Mouse (Mus musculus): Measurements from ENCODE around the gene Ppp1cc.
"Not testable (repeated sequence)": the region's sequence is repeated elsewhere in the genome, so short reads cannot be mapped to it uniquely, and the experiment has no call there.

Gene Ppp1cc

GRCm38 (mm10) chr5:122165233-122165915 lies 7.3 kb downstream of the Ppp1cc start:
- peak; percentile 36 for DNase-seq (ENCODE audit: low spot score)

DNA sequence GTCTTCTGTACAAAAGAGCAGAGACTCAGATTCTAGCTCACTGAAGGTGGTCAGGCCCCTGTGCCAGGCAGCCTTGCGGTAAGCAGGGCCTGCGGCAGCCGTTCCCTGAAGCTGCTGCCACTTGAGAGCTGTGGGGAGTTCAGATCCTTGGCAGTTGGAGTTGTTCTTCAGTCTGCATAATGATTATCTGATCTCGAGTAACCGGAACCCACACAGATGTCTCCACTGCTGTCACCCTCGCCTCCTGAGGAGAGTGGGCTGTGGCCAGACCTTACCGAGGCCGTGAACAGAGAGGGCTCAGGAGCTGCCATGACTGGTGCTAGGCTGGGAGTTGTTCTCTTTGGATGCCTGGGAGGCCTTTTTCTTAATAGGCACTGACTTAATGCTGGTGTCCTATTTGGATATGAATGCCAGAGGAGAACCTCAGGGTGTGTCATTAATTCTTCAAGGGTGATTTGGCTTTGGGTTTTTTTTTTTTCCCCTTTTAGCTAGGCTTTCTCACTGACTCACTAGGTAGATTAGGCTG lies 8.6 kb downstream of the Ppp1cc start:
- DNase-seq (ENCODE audit: low spot score): no peak

GRCm38 (mm10) chr5:122168344-122169069 lies 10.4 kb downstream of the Ppp1cc start:
- DNase-seq (ENCODE audit: low spot score): no peak

DNA sequence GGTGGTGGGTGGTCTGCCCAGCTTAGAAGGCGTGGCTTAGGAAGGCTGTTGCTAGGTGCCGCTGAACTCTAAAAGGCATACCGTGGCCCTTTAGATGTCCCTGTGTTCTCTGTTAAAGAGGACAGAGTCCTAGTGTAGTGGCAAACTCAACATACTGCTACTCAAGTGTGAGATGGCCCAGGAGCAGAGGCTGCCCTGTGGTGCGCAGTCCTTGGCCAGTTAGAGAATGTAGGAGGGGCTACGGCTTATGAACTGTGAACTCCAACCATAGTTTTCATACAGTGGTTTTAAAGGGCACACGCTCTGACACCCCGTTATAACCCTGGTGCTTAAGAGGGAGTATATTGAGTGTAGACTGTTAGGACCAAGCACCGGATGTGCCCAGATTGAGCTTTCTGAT lies 13.0 kb downstream of the Ppp1cc start:
- DNase-seq (ENCODE audit: low spot score): no peak

DNA sequence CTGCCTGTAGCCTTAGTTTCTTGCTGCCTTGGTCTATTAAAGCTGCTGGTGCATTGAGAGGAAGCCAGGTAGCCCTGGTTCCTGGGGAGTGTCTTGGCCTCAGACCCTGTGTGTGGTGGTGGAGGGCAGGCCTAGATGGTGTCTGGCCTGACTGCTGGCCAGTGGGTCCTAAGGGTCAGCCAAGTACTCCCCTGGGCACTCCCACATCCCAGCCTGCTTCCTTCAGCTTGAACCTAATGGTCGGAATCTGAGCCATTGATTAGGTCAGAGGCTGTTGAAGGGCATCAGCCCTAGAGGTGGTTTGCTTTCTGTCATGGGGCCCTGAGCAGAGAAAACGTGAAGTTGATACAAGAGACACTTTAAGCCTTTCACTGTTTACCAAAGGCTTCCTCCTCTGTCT lies 17.3 kb downstream of the Ppp1cc start:
- DNase-seq (ENCODE audit: low spot score): no peak

DNA sequence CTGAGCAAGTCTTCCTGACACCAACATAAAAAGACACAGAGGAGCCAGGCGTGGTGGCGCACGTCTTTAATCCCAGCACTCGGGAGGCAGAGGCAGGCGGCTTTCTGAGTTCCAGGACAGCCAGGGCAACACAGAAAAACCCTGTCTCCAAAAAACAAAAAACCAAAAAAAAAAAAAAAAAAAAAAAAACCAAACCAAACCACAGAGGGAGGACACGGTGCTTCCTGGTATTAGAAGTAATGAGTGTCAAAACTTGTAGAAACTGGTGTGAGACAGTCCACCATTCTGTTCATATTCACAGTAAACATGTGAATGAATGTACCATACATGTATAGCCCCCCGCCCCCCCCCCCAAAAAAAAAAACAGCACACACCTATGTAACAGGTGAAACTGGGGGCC lies 17.9 kb downstream of the Ppp1cc start:
- DNase-seq (ENCODE audit: low spot score): no peak

GRCm38 (mm10) chr5:122176398-122176797 lies 18.3 kb downstream of the Ppp1cc start:
- peak; percentile 45 for DNase-seq (ENCODE audit: low spot score)

- DNase-seq (ENCODE audit: low spot score): no peak
Observed at GRCm38 (mm10) chr5:122179665-122180064, 21.6 kb downstream of the Ppp1cc start.

DNA sequence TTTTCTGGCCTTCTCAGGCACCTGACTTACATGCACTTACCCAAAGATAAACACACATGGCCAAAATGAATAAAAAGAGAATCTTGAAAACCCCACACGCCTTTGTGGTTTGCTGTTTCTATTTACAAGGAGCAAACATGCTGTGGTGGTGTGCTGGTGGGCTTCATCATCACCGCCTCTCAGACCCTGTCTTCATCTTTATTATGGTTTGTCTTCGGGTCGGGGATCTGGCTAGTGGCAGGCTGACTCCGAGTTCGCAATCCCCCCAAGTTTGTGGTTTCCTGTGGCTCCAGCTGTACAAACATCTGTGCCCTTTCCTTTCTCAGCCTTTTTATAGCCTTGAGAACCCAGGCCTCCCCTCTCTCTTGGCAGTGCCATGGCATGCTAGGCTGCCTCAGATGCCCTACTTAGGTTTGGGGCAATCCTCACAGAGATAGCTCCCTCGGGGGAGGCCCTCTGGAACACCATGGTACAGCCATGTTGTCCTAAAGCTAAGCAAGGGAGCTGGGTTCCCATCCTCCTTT lies 26.3 kb downstream of the Ppp1cc start:
- no peak for DNase-seq (ENCODE audit: low spot score)

DNA sequence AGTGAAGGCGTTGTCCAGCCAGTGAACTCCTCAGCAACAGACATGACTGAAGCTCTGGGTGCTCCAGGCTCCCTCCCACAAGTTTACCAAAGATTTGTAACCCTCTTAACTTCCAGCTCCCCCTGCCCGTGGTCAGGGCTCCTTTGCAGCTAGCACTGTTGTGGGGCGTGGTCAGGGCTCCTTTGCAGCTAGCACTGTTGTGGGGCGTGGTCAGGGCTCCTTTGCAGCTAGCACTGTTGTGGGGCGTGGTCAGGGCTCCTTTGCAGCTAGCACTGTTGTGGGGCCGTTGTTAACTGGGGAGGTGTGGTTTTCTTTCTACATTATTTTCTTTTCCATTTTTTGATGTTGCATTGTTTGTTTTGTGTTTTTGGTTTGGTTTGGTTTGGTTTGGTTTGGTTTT lies 26.8 kb downstream of the Ppp1cc start:
- not testable (repeated sequence) for DNase-seq (ENCODE audit: low spot score)

DNA sequence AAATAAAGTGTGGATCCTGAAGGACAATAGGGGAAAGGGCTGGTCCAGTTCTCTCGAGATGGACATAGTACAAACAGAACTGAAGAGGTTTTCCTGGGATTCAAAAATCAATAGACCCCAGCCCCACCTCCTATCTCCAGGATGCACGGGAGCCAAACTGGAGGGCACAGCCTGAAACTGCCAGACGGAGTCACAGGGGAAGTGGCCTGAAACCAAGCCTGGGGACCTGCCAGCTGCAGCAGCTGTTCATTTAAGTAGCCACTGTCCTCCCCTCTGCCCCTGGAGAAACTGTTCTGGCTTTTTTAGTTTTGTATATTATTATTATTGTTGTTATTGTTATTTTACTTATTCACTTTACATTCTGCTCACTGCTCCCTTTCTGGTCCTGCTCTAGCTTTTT lies 31.0 kb downstream of the Ppp1cc start:
- no peak for DNase-seq (ENCODE audit: low spot score)

- no peak for DNase-seq (ENCODE audit: low spot score)
Observed at GRCm38 (mm10) chr5:122190465-122190864, 32.4 kb downstream of the Ppp1cc start.

DNA sequence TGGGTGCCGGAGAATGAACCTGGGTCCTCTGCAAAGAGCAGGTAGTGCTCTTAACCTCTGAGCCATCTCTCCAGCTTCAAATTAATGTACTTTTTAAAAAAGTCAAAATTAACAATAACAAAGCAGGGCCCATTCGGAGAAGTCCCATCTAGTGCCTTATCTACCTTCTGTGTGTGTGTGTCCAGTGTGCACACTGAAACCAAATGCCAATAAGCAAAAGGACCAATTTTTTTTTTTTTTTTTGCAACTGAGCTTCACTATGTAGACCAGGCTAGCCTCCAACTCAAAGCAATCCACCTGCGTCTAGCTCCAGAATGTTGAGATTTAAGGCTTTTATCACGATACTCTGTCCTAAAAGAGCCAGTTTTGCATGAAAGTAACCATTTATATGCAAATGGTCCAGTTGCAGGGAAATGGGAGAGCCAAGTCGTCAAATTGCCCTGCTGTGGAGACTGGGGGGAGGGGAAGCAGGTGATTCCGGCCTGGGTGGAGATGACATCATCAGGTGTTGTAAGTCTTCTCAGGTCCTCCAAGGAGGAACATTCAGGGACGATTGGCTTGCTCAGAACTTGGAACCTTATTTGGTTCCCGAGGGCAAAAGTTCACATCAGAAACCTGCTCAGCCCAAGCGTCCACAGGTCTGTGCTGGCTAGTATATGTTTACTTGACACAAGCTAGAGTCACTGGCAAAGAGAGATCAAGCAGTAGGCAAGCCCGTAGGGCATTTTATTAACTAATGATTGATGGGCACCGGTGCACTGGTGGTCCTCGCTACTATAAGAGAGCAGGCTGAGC lies 33.4 kb downstream of the Ppp1cc start:
- no peak for DNase-seq (ENCODE audit: low spot score)

DNA sequence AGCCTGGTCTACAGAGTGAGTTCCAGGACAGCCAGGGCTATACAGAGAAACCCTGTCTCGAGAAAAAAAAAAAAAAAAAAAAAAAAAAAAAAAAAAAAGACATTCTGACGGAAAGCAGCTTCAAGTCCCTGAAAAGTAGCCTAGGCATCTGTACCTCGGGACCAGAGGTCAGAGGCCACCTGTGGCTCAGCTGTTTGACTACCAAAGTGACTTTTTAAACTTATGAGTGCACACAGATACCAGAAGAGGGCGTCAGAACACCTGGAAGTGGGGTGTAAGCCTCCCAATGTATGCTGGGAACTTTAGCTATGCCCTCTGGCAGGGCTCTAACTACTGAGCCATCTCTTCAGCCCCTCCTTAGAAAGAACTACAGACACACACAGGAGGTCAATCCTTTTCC lies 34.3 kb downstream of the Ppp1cc start:
- no peak for DNase-seq (ENCODE audit: low spot score)

DNA sequence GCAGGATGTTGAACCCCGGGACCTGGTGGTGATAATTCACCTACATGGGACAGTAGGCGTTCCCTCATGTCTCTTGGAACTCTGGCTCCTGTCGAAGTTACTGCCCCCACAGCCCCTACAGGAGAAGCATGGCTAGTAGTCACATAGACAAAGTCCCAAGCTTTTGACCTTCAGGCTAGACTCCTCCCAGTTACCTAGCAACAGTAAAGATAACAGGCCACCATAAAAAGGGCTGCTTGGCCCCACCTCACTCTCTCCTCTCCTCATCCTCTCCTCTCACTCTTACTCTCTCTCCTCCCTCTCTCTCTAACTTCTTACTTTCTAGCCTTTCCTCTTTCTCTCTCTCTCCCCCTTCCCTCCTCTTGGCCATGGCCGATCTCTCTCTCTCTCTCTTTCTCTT lies 42.8 kb downstream of the Ppp1cc start:
- DNase-seq (ENCODE audit: low spot score): no peak

GRCm38 (mm10) chr5:122201904-122202303 lies 43.8 kb downstream of the Ppp1cc start:
- DNase-seq (ENCODE audit: low spot score): no peak

DNA sequence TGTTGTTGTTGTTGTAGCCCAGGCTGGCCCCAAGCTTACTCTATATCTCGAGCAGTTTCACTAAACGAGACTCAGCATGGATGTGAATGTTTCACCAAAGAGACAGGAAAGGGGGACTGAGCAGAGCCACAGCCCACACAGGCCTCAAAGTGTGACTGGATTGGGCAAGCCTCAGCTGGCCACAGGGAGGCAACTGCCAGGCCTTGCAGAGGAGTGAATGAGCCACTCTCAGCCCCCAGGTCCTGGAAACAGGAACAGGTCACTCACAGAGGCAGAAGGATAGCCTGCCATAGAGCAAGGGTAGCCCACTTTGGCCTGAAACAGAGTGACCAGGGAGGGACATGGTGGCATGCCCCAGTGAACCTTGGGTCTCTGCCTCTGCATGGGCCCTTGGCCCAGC lies 46.1 kb downstream of the Ppp1cc start:
- DNase-seq (ENCODE audit: low spot score): no peak

- no peak for DNase-seq (ENCODE audit: low spot score)
Observed at GRCm38 (mm10) chr5:122206475-122206874, 48.4 kb downstream of the Ppp1cc start, which contains the start of gene Hvcn1. Gene Hvcn1, plus strand, starts transcription at chr5:122206804.

DNA sequence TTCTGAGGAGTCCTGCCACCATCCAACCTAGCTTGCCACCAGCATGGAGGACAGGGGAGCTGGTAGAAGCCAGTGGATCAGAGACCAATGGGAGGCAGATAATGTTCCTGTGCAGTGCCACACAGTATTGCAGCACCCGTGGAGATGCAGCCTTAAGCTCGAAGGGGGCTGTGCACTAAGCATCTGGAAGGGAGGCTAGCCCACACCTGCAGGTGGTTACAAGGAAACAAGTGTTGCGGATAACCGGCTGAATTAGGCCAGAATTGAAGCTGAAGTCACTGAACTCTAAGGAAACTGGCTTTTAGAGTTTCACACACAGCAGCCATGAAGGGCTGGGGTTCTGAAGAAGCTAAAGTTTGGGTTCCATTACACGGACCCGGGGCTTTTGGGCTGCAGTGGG lies 50.8 kb downstream of the Ppp1cc start:
- DNase-seq (ENCODE audit: low spot score): no peak

GRCm38 (mm10) chr5:122209591-122210368 lies 51.7 kb downstream of the Ppp1cc start:
- DNase-seq (ENCODE audit: low spot score): peak; percentile 37

DNA sequence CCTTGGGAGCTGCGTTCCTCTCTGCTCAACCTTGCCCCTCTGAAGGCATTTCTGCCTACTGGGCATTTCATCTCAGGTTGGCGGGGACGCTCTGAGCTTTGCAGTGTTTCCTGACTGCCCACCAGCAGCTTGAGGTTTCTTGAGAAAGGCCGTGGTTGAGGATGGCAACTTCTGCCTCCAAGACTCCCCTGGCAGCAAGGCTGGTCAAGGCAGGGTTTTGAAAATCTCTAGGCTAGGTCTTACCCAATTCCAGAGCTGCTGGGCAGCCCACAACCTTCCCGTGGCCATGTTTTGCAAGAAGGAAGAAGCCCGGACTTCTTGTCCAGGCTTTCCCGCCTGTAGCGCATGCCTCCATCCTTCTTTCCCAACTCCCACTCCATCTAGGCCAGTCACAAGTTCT lies 52.8 kb downstream of the Ppp1cc start:
- DNase-seq (ENCODE audit: low spot score): no peak

DNA sequence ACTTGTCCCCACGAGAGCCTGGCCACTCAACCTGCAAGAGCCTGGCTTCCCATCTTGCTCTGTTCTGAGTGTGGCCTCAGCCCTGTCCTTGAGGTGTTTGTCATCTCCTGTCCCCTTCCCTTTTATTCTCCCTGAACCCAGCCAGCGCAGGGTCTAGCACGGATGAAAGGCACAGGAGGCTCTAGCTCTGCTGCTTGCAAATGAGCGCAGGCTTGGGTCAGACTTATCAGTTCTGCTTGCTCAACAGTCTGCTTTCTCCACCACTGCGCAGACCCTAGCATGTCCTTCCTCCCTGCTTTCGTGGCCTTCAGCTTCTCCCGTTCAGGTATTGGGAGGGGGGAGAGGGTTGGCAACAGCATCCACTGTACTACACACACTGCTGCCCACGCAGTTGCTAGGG lies 54.0 kb downstream of the Ppp1cc start:
- no peak for DNase-seq (ENCODE audit: low spot score)

All from ovary, postnatal 14 days (tissue).